Mouse (Mus musculus) stomach, embryonic 15.5 days (tissue): ENCODE results near the gene Arhgap22. TPM values are rescaled to one million over a fixed set of nuclear protein-coding genes. Genes with fewer than 3 reads are reported as not detected.

Experiments
- ATAC-seq: fragments of 200-750 bp; cut with Nextera tagmentation; 2 replicates; pipeline ENCODE4 v1.8.0; 2017; ENCODE audit warnings: low read depth, moderate number of reproducible peaks, moderate TSS enrichment; ENCODE audit not compliant: insufficient read depth, low FRiP score
- H3K27ac ChIP-seq: fragments of 300-500 bp; sonication (generic); 2 replicates; pipeline ENCODE4 v1.5.1; 2015; ENCODE audit warnings: mild to moderate bottlenecking, inconsistent platforms
- H3K27me3 ChIP-seq: fragments of 300-500 bp; sonication (generic); replicated peaks from 2 replicates; pipeline ENCODE4 v1.6.1; 2015; ENCODE audit warnings: inconsistent platforms
- H3K36me3 ChIP-seq: fragments of 300-500 bp; sonication (generic); 2 replicates; pipeline ENCODE4 v1.6.1; 2015; ENCODE audit warnings: inconsistent platforms
- H3K4me1 ChIP-seq: fragments of 300-500 bp; sonication (generic); 2 replicates; pipeline ENCODE4 v1.6.1; 2015; ENCODE audit warnings: inconsistent platforms
- H3K4me2 ChIP-seq: fragments of 300-500 bp; sonication (generic); 2 replicates; pipeline ENCODE4 v1.6.1; 2015; ENCODE audit warnings: mild to moderate bottlenecking, inconsistent platforms
- H3K4me3 ChIP-seq: fragments of 300-500 bp; sonication (generic); replicated peaks from 2 replicates; pipeline ENCODE4 v1.5.1; 2015; ENCODE audit warnings: inconsistent platforms
- H3K9ac ChIP-seq: fragments of 300-500 bp; sonication (generic); 2 replicates; pipeline ENCODE4 v1.6.1; 2015; ENCODE audit warnings: inconsistent platforms
- H3K9me3 ChIP-seq: fragments of 300-500 bp; sonication (generic); 2 replicates; pipeline ENCODE4 v1.6.1; 2016; ENCODE audit warnings: inconsistent platforms
- WGBS: fragments of 180-500 bp; shearing (Covaris S2); methylation state at CpG from one replicate; pipeline ENCODE4 v1.1.7; 2015; 5-methylcytosine and 5-hydroxymethylcytosine counted together
- polyA plus RNA-seq: library from polyadenylated mRNA; unstranded; fragments of >200 nt; fragmentation: Nextera tagmentation; extraction: Ambion mirVana; gene quantifications from 2 replicates; pipeline ENCODE4 v1.2.1, GENCODE M21; 2015

The Arhgap22 gene
- polyA plus RNA-seq, 1 experiment from 2014 or later = 6.3 TPM

DNA sequence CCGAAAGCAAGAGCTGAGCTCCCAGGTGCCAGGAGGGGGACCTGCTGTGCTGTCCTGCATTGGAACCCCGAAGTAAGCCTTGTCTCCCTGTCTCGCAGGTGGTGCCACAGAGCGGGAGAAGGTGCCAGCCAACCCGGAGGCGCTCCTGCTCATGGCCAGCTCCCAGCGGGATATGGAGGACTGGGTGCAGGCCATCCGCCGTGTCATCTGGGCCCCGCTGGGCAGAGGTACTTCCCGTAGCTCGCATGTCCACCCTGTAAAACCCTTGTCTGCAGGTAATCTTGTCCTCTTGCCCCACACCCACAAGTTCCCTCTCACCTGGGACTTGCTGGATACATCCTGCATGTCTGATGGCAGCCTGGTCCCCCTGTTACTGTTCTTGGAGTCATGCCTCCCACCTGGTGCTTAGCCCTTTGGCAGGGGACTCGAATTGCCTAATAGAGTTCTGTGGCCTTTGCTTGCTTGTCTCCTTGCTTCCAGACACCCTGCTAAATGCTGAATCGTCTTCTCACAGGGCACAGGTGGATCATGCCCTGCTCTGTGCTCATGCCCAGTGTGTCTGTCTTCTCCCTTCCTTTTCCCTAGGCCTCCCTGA lies 129.4 kb downstream of the Arhgap22 start:
- WGBS = 85% methylated on average over 14 of the region's 14 CpGs
- Histone ChIP-seq H3K4me3 (no peak overlapping the region), H3K9ac (no peak overlapping the region), H3K27ac (no peak overlapping the region), H3K4me2 (no peak overlapping the region), H3K27me3 (no peaks in the 10 kb centered on the region), H3K9me3 (no peaks in the 10 kb centered on the region), H3K4me1 (no peaks in the 10 kb centered on the region), H3K36me3 (no peaks in the 10 kb centered on the region)
- ATAC-seq = no peak

DNA sequence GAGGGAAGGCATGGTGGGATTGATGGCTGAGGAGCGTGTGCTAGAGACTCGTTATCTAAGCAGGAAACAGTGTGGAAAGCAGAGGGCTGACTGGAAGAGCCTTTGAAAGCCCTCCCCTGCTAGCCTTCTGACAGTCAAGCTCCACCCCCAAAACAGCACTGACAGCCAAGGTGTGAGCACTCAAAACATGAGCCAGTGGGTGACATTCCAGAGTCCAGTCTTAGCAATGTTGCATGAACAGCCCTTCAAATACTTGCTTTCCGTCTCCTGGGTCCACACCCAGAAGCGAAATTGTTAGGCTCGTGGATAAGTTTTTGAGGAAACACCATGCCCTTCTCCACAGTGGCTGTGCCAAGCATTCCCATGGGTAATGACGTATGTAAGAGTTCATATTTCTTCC lies 132.7 kb downstream of the Arhgap22 start:
- 62% methylated on average over 6 of the region's 6 CpGs for WGBS
- Histone ChIP-seq H3K4me3 (no peak overlapping the region), H3K4me2 (no peak overlapping the region), H3K27ac (no peak overlapping the region), H3K36me3 (no peaks in the 10 kb centered on the region), H3K9me3 (no peaks in the 10 kb centered on the region), H3K9ac (no peak overlapping the region), H3K4me1 (peaks cover 8% of the 10 kb centered on the region; the same call in 1 of the 2 replicates), H3K27me3 (peaks cover 25% of the 10 kb centered on the region)
- ATAC-seq = no peak

DNA sequence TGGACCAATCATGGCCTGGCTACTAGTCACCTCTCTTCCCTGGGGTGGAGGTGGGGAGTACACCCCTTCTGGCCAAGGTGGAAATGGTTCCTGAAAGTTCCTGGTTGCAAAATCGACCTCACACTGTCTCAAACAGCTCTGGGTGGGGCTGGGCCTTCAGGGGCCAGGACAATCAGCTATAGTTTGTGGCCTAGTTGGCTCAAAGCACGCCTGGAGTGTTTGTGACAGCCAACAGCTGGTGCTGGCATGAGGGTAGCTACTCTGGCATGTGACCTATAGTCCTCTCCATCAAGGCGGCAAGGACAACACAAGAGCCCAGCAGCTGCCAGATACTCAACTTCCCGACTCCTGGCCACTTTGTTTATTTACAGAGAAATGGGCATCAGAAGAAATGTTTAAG lies 133.9 kb downstream of the Arhgap22 start:
- 47% methylated on average over 4 of the region's 4 CpGs for WGBS
- no peaks in the 10 kb centered on the region for H3K9me3 ChIP-seq
- H3K27ac ChIP-seq = no peak overlapping the region
- no peak overlapping the region for H3K4me2 ChIP-seq
- peaks cover 8% of the 10 kb centered on the region; the same call in 1 of the 2 replicates for H3K4me1 ChIP-seq
- no peak overlapping the region for H3K4me3 ChIP-seq
- H3K36me3 ChIP-seq = no peaks in the 10 kb centered on the region
- no peak overlapping the region for H3K9ac ChIP-seq
- peaks cover 36% of the 10 kb centered on the region for H3K27me3 ChIP-seq
- ATAC-seq = no peak

DNA sequence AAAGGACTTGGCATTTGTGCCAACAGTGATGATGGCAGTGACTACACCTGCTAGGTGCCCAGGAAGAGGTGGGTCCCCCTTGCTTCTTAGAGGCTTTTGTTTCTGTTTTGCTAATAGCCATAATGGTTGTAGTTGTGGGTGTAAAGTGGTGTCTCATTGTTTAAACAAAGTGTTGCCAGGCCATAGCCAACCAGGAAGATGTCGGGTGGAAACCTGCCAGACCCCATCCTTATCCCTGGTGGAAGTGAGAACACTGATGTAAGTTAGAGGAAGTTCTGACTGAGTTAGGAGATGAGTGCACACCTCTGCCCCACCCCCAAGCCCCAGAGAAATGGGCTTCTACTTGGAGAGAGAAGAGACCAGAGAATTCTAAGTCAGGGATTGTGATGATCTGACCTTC lies 134.3 kb downstream of the Arhgap22 start:
- H3K27ac ChIP-seq = no peak overlapping the region
- no peak overlapping the region for H3K4me2 ChIP-seq
- no peaks in the 10 kb centered on the region for H3K9me3 ChIP-seq
- H3K4me3 ChIP-seq = no peak overlapping the region
- no peak for ATAC-seq
- H3K4me1 ChIP-seq = peaks cover 8% of the 10 kb centered on the region; the same call in 1 of the 2 replicates
- H3K9ac ChIP-seq = no peak overlapping the region
- H3K27me3 ChIP-seq = peaks cover 36% of the 10 kb centered on the region
- no peaks in the 10 kb centered on the region for H3K36me3 ChIP-seq
- WGBS = 39% methylated on average over 1 of the region's 1 CpGs

DNA sequence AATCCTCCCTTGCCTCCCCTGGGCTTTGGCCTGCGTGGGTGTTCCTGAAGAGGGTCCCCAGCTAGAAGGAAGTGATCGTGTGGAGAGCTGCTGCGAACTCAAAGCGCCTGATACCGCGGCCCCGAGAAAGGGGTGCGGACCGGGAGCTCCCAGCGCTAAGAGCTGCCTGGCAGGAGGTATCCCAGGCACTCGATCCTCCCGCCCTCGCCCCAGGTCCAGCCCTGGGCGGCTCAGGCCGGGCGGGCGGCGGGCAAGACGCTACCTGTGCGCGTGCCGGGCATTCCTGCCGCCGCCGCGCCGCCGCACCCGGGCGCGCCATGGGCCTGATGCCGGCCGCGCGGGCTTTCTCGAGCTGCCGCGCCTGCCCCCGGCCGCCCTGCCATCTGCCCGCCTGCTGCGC lies 137.2 kb downstream of the Arhgap22 start:
- Histone ChIP-seq H3K4me2 (peak overlapping the region; percentile 84), H3K4me3 (peak overlapping the region; percentile 43), H3K27me3 (peaks cover 36% of the 10 kb centered on the region), H3K4me1 (peaks cover 8% of the 10 kb centered on the region; the same call in 1 of the 2 replicates), H3K36me3 (no peaks in the 10 kb centered on the region), H3K9me3 (no peaks in the 10 kb centered on the region), H3K27ac (no peak overlapping the region), H3K9ac (0 out of 2 replicates have a peak overlapping the region, but pooled peaks have one; percentile 9)
- WGBS = under 1% methylated on average over 28 of the region's 42 CpGs
- ATAC-seq = peak; percentile 36; the same call in 1 of the 2 replicates

DNA sequence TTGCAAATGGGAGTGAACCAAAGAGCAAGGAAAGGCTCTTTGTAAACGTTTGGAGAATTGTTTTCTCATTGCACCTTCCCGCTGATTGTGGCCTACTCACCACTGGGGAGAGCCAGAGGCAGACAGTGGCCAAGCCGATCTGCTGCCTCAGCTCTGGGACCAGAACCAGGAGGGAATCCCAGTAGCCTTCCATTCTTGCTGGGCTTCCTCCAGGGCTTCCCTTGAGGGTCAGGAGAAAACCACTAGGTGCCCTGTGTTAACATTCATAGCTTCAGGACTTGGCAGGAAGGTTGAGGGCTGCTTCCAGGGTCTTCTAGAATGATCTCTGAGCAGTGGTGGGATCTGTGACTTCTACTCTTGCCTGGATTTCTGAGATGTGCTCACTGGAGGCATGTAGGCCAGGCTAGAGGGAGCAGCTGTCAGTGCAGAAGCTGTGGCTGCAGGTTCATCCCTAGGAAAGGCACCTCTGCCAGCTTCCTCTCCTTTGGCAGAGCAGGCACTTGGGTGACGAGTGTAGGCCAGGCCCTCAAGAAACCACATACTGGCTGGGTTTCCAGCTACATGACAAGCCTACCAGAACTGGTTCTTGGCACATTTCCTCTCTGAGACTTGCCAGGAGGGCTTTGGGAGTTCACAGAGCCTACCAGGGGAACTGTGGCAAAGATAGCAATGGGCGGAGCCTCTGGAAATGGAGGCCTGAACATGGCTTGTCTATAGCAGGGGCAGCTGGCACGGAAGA lies 138.3 kb downstream of the Arhgap22 start:
- Histone ChIP-seq H3K4me3 (no peak overlapping the region), H3K4me1 (peaks cover 8% of the 10 kb centered on the region; the same call in 1 of the 2 replicates), H3K4me2 (no peak overlapping the region), H3K36me3 (no peaks in the 10 kb centered on the region), H3K9me3 (no peaks in the 10 kb centered on the region), H3K9ac (no peak overlapping the region), H3K27me3 (peaks cover 36% of the 10 kb centered on the region), H3K27ac (no peak overlapping the region)
- no peak for ATAC-seq
- WGBS = 76% methylated on average over 6 of the region's 6 CpGs

DNA sequence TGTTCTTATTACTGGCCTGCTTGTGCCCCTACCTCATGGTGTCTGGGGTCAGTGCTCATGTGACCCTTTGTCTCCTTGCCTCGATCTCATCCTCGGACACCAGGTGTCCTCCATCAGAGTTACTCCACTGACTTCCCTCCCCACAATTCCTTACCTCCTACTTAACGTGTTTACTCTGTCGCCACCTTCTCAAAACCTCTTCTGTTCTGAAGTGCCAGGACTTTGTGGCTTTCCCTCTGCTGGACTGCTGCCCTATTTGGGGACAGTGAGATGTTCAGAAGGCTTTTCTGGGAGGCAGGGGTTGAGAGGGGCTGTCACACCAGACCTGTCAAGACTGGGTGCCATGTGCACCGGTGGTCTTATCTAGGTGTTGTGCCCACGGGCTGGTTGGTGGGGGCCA lies 139.1 kb downstream of the Arhgap22 start:
- 65% methylated on average over 6 of the region's 6 CpGs for WGBS
- Histone ChIP-seq H3K27me3 (peaks cover 36% of the 10 kb centered on the region), H3K4me1 (peaks cover 8% of the 10 kb centered on the region; the same call in 1 of the 2 replicates), H3K9ac (no peak overlapping the region), H3K27ac (no peak overlapping the region), H3K4me3 (no peak overlapping the region), H3K36me3 (no peaks in the 10 kb centered on the region), H3K9me3 (no peaks in the 10 kb centered on the region), H3K4me2 (no peak overlapping the region)
- no peak for ATAC-seq

DNA sequence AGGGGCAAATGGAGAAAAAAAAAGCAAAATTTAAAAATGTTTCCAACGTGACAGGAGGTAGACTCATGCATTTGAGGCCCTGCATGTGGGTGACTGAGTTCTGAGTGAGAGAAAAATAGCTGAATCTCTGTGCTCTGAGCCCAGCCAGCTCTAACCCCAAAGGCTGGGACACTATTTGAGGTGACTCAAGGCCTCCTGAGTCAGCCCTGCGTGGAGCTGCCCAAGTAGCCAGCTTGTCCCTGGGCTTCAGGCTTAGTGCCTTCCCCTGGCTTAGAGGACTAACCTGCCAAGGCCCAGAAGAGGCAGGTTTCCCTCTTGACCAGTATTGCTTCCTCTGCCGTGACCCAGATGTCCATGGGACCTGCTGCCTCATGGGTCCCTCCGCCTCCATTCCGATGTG lies 141.4 kb downstream of the Arhgap22 start:
- ATAC-seq = no peak
- Histone ChIP-seq H3K9me3 (no peaks in the 10 kb centered on the region), H3K4me2 (no peak overlapping the region), H3K4me3 (no peak overlapping the region), H3K36me3 (no peaks in the 10 kb centered on the region), H3K4me1 (peaks cover 8% of the 10 kb centered on the region; the same call in 1 of the 2 replicates), H3K27me3 (peaks cover 24% of the 10 kb centered on the region), H3K27ac (no peak overlapping the region), H3K9ac (no peak overlapping the region)
- 78% methylated on average over 5 of the region's 5 CpGs for WGBS

DNA sequence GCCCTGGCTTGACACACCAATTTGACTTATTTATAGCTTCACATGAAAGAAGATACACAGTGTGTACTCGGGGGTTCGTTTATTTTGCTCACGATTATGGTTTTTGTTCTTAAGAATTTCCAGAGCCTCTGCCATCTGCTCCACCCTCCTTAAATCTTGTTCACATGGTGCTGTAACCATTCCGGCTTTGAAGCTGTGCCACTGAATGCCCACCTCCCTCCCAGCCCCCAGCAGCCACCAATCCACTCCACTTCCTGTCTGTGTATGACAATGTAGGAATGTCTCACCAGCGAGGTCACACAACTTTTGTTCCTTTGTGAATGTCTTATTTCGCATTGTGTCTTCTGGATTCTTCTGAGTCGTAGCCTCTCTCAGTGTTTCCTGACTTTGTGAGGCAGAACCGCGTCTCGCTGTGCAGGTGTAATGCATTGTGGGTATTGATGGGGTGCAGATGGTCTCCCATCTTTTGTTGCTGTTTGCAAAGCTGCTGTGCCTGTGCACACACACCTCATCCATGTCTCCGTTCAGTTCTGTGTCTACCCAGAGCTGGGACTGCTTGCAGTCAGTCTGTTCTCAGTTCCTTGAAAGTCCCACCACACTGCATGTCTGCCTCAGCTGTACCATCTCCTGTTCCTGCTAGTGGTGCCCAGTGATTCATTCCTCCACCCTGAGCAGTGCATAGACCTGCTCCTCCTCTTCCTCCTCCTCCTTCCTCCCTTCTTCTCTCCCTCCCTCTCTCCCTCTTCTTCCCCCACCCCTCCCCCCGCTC lies 144.0 kb downstream of the Arhgap22 start:
- Histone ChIP-seq H3K36me3 (no peaks in the 10 kb centered on the region), H3K27me3 (no peaks in the 10 kb centered on the region), H3K4me1 (peaks cover 8% of the 10 kb centered on the region; the same call in 1 of the 2 replicates), H3K27ac (no peak overlapping the region), H3K4me2 (no peak overlapping the region), H3K9me3 (no peaks in the 10 kb centered on the region), H3K4me3 (no peak overlapping the region), H3K9ac (no peak overlapping the region)
- ATAC-seq = no peak
- 59% methylated on average over 12 of the region's 12 CpGs for WGBS

DNA sequence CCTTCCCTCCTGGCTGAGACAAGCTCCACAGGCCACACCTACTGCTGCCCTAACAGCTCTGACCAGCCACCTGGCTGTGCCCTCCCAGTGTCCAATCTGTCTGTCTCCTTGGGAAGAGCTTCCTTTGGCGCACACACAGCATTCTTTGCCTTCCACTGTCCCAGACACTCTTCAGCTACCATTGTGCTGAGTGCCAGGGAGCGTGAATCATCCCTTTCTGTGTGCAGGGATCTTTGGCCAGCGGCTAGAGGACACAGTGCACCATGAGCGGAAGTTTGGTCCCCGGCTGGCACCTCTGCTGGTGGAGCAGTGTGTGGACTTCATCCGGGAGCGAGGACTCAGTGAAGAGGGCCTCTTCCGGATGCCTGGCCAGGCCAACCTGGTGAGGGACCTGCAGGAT lies 145.1 kb downstream of the Arhgap22 start:
- H3K27ac ChIP-seq = no peak overlapping the region
- no peaks in the 10 kb centered on the region for H3K9me3 ChIP-seq
- WGBS = 88% methylated on average over 8 of the region's 8 CpGs
- no peak overlapping the region for H3K4me2 ChIP-seq
- H3K27me3 ChIP-seq = no peaks in the 10 kb centered on the region
- H3K36me3 ChIP-seq = no peaks in the 10 kb centered on the region
- ATAC-seq = no peak
- H3K4me3 ChIP-seq = no peak overlapping the region
- H3K9ac ChIP-seq = no peak overlapping the region
- peaks cover 11% of the 10 kb centered on the region; the same call in 1 of the 2 replicates for H3K4me1 ChIP-seq

DNA sequence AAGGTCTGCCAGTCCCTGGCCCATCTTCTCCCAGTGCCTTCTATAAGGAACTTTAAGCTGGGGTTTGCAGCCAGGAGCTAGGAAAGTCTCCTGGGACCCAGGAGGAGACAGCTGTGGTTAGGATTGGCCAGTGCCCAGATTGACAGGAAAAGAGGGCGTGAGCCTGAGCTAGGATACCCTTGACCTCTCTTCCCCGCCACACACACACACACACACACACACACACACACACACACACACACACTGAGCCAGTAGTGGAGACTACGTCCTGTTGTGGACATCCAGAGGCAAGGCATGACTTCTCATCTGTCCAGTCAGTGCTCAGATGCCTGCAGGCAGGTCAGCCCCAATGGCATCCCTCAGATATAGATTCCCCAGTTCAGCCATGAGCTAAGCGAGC lies 147.7 kb downstream of the Arhgap22 start:
- peaks cover 11% of the 10 kb centered on the region; the same call in 1 of the 2 replicates for H3K4me1 ChIP-seq
- H3K27ac ChIP-seq = no peak overlapping the region
- no peaks in the 10 kb centered on the region for H3K9me3 ChIP-seq
- 52% methylated on average over 4 of the region's 4 CpGs for WGBS
- no peaks in the 10 kb centered on the region for H3K36me3 ChIP-seq
- no peak for ATAC-seq
- peak overlapping the region; percentile 29; the same call in 1 of the 2 replicates for H3K4me2 ChIP-seq
- no peak overlapping the region for H3K9ac ChIP-seq
- H3K4me3 ChIP-seq = no peak overlapping the region
- H3K27me3 ChIP-seq = no peaks in the 10 kb centered on the region

DNA sequence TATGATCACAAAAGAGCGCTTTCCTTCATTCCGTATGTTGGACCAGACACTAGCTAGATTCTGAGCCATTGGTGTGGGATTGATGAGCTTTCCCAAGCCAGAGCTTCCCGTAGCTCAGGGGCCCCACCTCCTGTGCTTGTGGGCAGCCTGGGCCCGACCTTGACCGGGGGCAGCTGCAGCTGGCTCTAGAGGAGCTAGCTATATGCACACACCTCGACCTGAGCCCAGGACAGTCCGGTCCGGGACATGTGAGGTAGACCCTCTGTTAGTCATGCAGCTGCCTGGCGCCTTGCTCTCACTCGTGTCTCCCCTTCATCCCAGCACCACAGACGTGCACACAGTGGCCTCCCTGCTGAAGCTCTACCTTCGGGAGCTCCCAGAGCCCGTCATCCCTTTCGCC lies 148.3 kb downstream of the Arhgap22 start:
- Histone ChIP-seq H3K27ac (no peak overlapping the region), H3K9ac (no peak overlapping the region), H3K9me3 (no peaks in the 10 kb centered on the region), H3K36me3 (no peaks in the 10 kb centered on the region), H3K4me3 (no peak overlapping the region), H3K4me2 (peak overlapping the region; percentile 29), H3K27me3 (no peaks in the 10 kb centered on the region), H3K4me1 (peaks cover 11% of the 10 kb centered on the region; the same call in 1 of the 2 replicates)
- WGBS = 33% methylated on average over 14 of the region's 14 CpGs
- ATAC-seq = peak; percentile 3; the same call in 1 of the 2 replicates
